Mouse (Mus musculus) midbrain, embryonic 15.5 days (tissue): ENCODE data around the gene Phc2. TPM values are rescaled to one million over a fixed set of nuclear protein-coding genes. Genes with fewer than 3 reads are reported as not detected.

Experiments used
- ATAC-seq: fragments of 200-750 bp; cut with Nextera tagmentation; replicated peaks from 2 replicates; pipeline ENCODE4 v1.8.0; 2017; ENCODE audit warnings: moderate TSS enrichment
- H3K27ac ChIP-seq: fragments of 300-500 bp; sonication (generic); 2 replicates; pipeline ENCODE4 v1.5.1; 2015; ENCODE audit warnings: mild to moderate bottlenecking, inconsistent platforms
- H3K27me3 ChIP-seq: fragments of 300-500 bp; sonication (generic); replicated peaks from 2 replicates; pipeline ENCODE4 v1.6.1; 2015; ENCODE audit warnings: inconsistent platforms
- H3K36me3 ChIP-seq: fragments of 300-500 bp; sonication (generic); replicated peaks from 2 replicates; pipeline ENCODE4 v1.6.1; 2015; ENCODE audit warnings: inconsistent platforms
- H3K4me1 ChIP-seq: fragments of 300-500 bp; sonication (generic); 2 replicates; pipeline ENCODE4 v1.6.1; 2015; ENCODE audit warnings: inconsistent platforms
- H3K4me2 ChIP-seq: fragments of 300-500 bp; sonication (generic); 2 replicates; pipeline ENCODE4 v1.6.1; 2015; ENCODE audit warnings: inconsistent platforms, mild to moderate bottlenecking, moderate library complexity
- H3K4me3 ChIP-seq: fragments of 300-500 bp; sonication (generic); 2 replicates; pipeline ENCODE4 v1.5.1; 2015; ENCODE audit warnings: mild to moderate bottlenecking, inconsistent platforms
- H3K9ac ChIP-seq: fragments of 300-500 bp; sonication (generic); 2 replicates; pipeline ENCODE4 v1.6.1; 2015; ENCODE audit warnings: mild to moderate bottlenecking, inconsistent platforms
- H3K9me3 ChIP-seq: fragments of 300-500 bp; sonication (generic); 2 replicates; pipeline ENCODE4 v1.6.1; 2016; ENCODE audit warnings: inconsistent platforms
- WGBS: fragments of 180-500 bp; shearing (Covaris S2); methylation state at CpG from one replicate; pipeline ENCODE4 v1.1.7; 2015; ENCODE audit warnings: mixed read lengths; 5-methylcytosine and 5-hydroxymethylcytosine counted together
- polyA plus RNA-seq: library from polyadenylated mRNA; unstranded; fragments of >200 nt; fragmentation: Nextera tagmentation; extraction: Ambion mirVana; gene quantifications from 2 replicates; pipeline ENCODE4 v1.2.1, GENCODE M21; 2015

Gene Phc2
- polyA plus RNA-seq, 1 experiment from 2014 or later = 70.0 TPM

DNA sequence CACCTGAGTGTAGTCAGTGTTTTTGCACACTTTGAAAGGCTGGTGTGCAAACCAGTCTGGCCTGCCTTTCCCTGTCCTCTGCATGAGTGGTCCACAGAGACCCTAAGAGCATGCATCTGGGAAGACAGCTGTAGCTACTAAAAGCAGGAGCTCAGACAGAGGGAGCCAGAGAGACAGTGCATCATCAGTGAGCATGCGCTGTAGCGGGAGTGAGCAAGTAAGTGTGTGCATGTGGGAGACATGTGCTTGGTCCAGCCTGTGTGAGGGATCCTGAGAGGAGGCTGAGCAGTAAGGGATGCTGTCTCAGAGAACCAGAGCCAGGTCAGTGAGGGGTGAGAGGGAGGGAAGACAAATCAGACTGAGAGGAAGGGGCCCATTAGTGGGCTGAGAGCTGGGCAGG lies 46.0 kb downstream of the Phc2 start:
- no peak overlapping the region for H3K4me3 ChIP-seq
- no peak overlapping the region for H3K27ac ChIP-seq
- H3K9ac ChIP-seq = no peak overlapping the region
- no peak overlapping the region for H3K4me2 ChIP-seq
- WGBS = 44% methylated on average over 2 of the region's 2 CpGs
- no peaks in the 10 kb centered on the region for H3K27me3 ChIP-seq
- ATAC-seq = no peak
- H3K4me1 ChIP-seq = peaks cover 16% of the 10 kb centered on the region
- H3K36me3 ChIP-seq = no peaks in the 10 kb centered on the region
- no peaks in the 10 kb centered on the region for H3K9me3 ChIP-seq

- H3K9me3 ChIP-seq = no peaks in the 10 kb centered on the region
- no peak overlapping the region; the same call in 1 of the 2 replicates for H3K9ac ChIP-seq
- 0 out of 2 replicates have a peak, but pooled peaks cover 2% of the 10 kb centered on the region for H3K4me1 ChIP-seq
- no peak overlapping the region for H3K4me2 ChIP-seq
- ATAC-seq = no peak
- H3K4me3 ChIP-seq = no peak overlapping the region
- 90% methylated on average over 15 of the region's 15 CpGs for WGBS
- H3K36me3 ChIP-seq = no peaks in the 10 kb centered on the region
- H3K27me3 ChIP-seq = peaks cover 2% of the 10 kb centered on the region; the same call in 1 of the 2 replicates
- no peak overlapping the region for H3K27ac ChIP-seq
These were observed 50.7 kb downstream of the Phc2 start for GRCm38 (mm10) chr4:128705138-128705720.

- no peaks in the 10 kb centered on the region for H3K36me3 ChIP-seq
- no peak overlapping the region for H3K4me3 ChIP-seq
- H3K9me3 ChIP-seq = no peaks in the 10 kb centered on the region
- H3K4me2 ChIP-seq = no peak overlapping the region
- WGBS = 21% methylated on average over 9 of the region's 9 CpGs
- ATAC-seq = no peak
- H3K27ac ChIP-seq = no peak overlapping the region
- peaks cover 2% of the 10 kb centered on the region; the same call in 1 of the 2 replicates for H3K27me3 ChIP-seq
- no peak overlapping the region for H3K9ac ChIP-seq
- peaks cover 11% of the 10 kb centered on the region for H3K4me1 ChIP-seq
These were observed 52.1 kb downstream of the Phc2 start for GRCm38 (mm10) chr4:128706626-128707025.

- no peak overlapping the region for H3K27ac ChIP-seq
- 41% methylated on average over 4 of the region's 4 CpGs for WGBS
- ATAC-seq = no peak
- no peaks in the 10 kb centered on the region for H3K9me3 ChIP-seq
- no peaks in the 10 kb centered on the region for H3K36me3 ChIP-seq
- no peak overlapping the region for H3K4me2 ChIP-seq
- H3K4me3 ChIP-seq = no peak overlapping the region
- peaks cover 2% of the 10 kb centered on the region; the same call in 1 of the 2 replicates for H3K27me3 ChIP-seq
- H3K4me1 ChIP-seq = peaks cover 18% of the 10 kb centered on the region
- no peak overlapping the region for H3K9ac ChIP-seq
These were observed 52.9 kb downstream of the Phc2 start for GRCm38 (mm10) chr4:128707384-128707783.

DNA sequence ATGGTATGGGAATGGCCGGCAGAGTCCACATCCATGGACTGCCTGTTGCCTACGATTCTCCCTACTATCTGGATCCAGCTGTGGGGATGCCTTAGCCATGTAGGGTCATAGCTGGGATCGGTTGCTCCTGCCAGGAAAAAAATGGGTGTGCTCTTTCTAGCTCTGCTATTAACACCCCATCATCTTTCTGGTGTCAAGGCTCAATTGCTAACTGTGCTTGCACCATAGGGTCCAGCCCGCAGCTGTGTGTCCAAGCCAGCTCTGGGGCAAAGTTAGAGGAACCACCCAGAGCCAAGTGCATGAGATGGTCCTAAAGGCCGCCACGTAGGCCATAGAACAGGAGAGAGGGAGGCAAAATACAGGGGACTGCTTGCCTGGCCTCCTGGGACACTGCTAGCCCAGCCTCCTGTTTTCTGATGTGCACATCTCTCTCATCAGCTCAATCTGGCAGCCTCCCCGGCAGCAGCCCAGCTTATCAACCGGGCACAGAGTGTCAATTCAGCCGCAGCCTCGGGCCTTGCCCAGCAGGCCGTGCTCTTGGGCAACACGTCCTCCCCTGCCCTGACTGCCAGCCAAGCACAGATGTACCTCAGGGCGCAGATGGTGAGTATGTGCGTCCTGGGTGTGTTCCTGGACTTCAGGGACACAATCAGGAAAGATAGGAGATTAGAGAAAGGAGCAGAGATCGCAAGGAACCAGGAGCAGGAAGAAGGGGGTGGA lies 54.7 kb downstream of the Phc2 start:
- WGBS = 68% methylated on average over 15 of the region's 15 CpGs
- H3K9me3 ChIP-seq = no peaks in the 10 kb centered on the region
- no peak overlapping the region for H3K4me3 ChIP-seq
- H3K27ac ChIP-seq = no peak overlapping the region
- no peaks in the 10 kb centered on the region for H3K36me3 ChIP-seq
- no peak for ATAC-seq
- no peak overlapping the region for H3K4me2 ChIP-seq
- H3K4me1 ChIP-seq = peaks cover 21% of the 10 kb centered on the region
- peaks cover 2% of the 10 kb centered on the region; the same call in 1 of the 2 replicates for H3K27me3 ChIP-seq
- no peak overlapping the region for H3K9ac ChIP-seq

DNA sequence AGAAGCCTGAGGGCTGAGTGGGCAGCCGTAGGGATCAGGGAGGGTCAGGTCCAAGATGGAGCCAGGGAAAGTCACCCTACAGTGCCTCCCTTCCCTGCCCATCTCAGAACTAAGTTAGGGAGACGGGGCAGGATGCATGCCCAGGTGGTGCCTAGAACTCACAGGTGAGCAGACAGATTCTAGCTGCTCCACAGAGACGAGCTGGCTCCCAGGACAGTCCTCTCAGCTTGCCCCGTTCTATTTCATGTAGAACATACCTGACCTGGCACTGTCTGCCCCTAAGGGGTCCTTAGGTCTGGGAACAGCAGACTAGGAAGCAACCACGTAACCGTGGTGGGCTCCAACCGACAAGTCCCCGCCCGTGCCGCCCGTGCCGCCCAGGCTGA lies 55.3 kb downstream of the Phc2 start:
- Histone ChIP-seq H3K9ac (no peak overlapping the region), H3K4me3 (no peak overlapping the region), H3K4me1 (peaks cover 26% of the 10 kb centered on the region), H3K9me3 (no peaks in the 10 kb centered on the region), H3K36me3 (no peaks in the 10 kb centered on the region), H3K27ac (no peak overlapping the region), H3K4me2 (no peak overlapping the region), H3K27me3 (peaks cover 2% of the 10 kb centered on the region; the same call in 1 of the 2 replicates)
- ATAC-seq = no peak
- 86% methylated on average over 12 of the region's 12 CpGs for WGBS

- 70% methylated on average over 6 of the region's 6 CpGs for WGBS
- no peak overlapping the region for H3K4me2 ChIP-seq
- no peak for ATAC-seq
- H3K4me3 ChIP-seq = no peak overlapping the region
- H3K27ac ChIP-seq = no peak overlapping the region
- no peaks in the 10 kb centered on the region for H3K9me3 ChIP-seq
- peaks cover 2% of the 10 kb centered on the region; the same call in 1 of the 2 replicates for H3K27me3 ChIP-seq
- H3K4me1 ChIP-seq = peaks cover 32% of the 10 kb centered on the region
- H3K36me3 ChIP-seq = no peaks in the 10 kb centered on the region
- no peak overlapping the region for H3K9ac ChIP-seq
These were observed 55.8 kb downstream of the Phc2 start for GRCm38 (mm10) chr4:128710286-128710685.

GRCm38 (mm10) chr4:128710800-128711199 lies 56.3 kb downstream of the Phc2 start:
- Histone ChIP-seq H3K4me1 (peaks cover 37% of the 10 kb centered on the region), H3K4me3 (no peak overlapping the region), H3K27me3 (peaks cover 2% of the 10 kb centered on the region; the same call in 1 of the 2 replicates), H3K4me2 (no peak overlapping the region), H3K27ac (0 out of 2 replicates have a peak overlapping the region, but pooled peaks have one; percentile 13), H3K9ac (no peak overlapping the region), H3K36me3 (no peaks in the 10 kb centered on the region), H3K9me3 (no peaks in the 10 kb centered on the region)
- WGBS = 70% methylated on average over 9 of the region's 9 CpGs
- peak; percentile 1; the same call in 1 of the 2 replicates for ATAC-seq

GRCm38 (mm10) chr4:128711455-128712135 lies 57.1 kb downstream of the Phc2 start:
- Histone ChIP-seq H3K4me3 (no peak overlapping the region), H3K27ac (0 out of 2 replicates have a peak overlapping the region, but pooled peaks have one; percentile 32)
- 4% methylated on average over 24 of the region's 24 CpGs for WGBS

GRCm38 (mm10) chr4:128712136-128712655 lies 57.7 kb downstream of the Phc2 start:
- Histone ChIP-seq H3K27me3 (peaks cover 2% of the 10 kb centered on the region; the same call in 1 of the 2 replicates), H3K4me1 (peaks cover 49% of the 10 kb centered on the region), H3K4me3 (no peak overlapping the region), H3K36me3 (no peaks in the 10 kb centered on the region), H3K9me3 (no peaks in the 10 kb centered on the region), H3K4me2 (peak overlapping the region; percentile 39), H3K27ac (0 out of 2 replicates have a peak overlapping the region, but pooled peaks have one; percentile 32), H3K9ac (no peak overlapping the region)
- ATAC-seq = no peak
- WGBS = 31% methylated on average over 13 of the region's 13 CpGs

More at GRCm38 (mm10) chr4:128711455-128712135, 57.1 kb downstream of the Phc2 start:
- Histone ChIP-seq H3K36me3 (no peaks in the 10 kb centered on the region), H3K4me1 (peaks cover 45% of the 10 kb centered on the region), H3K27me3 (peaks cover 2% of the 10 kb centered on the region; the same call in 1 of the 2 replicates), H3K9me3 (no peaks in the 10 kb centered on the region), H3K4me2 (peak overlapping the region; percentile 39), H3K9ac (no peak overlapping the region)
- peak; percentile 69 for ATAC-seq

DNA sequence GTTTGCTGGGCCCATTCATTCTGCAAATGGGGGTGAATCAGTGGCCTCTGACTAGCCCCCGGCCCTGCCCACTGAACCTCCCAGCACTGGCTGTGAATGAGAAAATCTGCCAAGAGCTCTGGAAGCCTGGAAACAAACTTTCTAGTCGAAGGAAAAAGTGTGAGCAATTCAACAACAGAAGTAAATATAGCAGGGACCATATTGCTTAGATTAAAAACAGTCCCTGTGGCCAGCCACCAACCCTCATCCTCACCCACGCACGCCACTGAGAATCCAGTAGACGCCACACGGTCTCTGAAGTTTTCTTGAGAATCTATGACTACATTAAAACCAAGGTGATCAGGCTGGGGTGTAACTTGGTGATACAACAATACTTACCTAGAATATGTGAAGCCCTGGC lies 58.4 kb downstream of the Phc2 start:
- Histone ChIP-seq H3K27ac (no peak overlapping the region), H3K27me3 (peaks cover 2% of the 10 kb centered on the region; the same call in 1 of the 2 replicates), H3K9ac (no peak overlapping the region), H3K9me3 (no peaks in the 10 kb centered on the region), H3K4me2 (no peak overlapping the region), H3K4me1 (peaks cover 56% of the 10 kb centered on the region), H3K4me3 (no peak overlapping the region), H3K36me3 (no peaks in the 10 kb centered on the region)
- WGBS = 85% methylated on average over 6 of the region's 6 CpGs
- no peak for ATAC-seq
